Mouse (Mus musculus) hindbrain, embryonic 15.5 days (tissue): ENCODE results near the gene Wnt2b. TPM values are rescaled to one million over a fixed set of nuclear protein-coding genes. Genes with fewer than 3 reads are reported as not detected.

Experiments used
- ATAC-seq: fragments of 200-750 bp; cut with Nextera tagmentation; 2 replicates; pipeline ENCODE4 v1.8.0; 2017; ENCODE audit warnings: low read depth, moderate number of reproducible peaks, moderate TSS enrichment; ENCODE audit not compliant: low FRiP score
- H3K27ac ChIP-seq: fragments of 300-500 bp; sonication (generic); replicated peaks from 2 replicates; pipeline ENCODE4 v1.5.1; 2015; ENCODE audit warnings: mild to moderate bottlenecking, inconsistent platforms
- H3K27me3 ChIP-seq: fragments of 300-500 bp; sonication (generic); 2 replicates; pipeline ENCODE4 v1.6.1; 2015; ENCODE audit warnings: control low read depth, inconsistent platforms
- H3K36me3 ChIP-seq: fragments of 300-500 bp; sonication (generic); 2 replicates; pipeline ENCODE4 v1.6.1; 2015; ENCODE audit warnings: control low read depth, inconsistent platforms
- H3K4me1 ChIP-seq: fragments of 300-500 bp; sonication (generic); replicated peaks from 2 replicates; pipeline ENCODE4 v1.6.1; 2015; ENCODE audit warnings: control low read depth, inconsistent platforms
- H3K4me2 ChIP-seq: fragments of 300-500 bp; sonication (generic); 2 replicates; pipeline ENCODE4 v1.6.1; 2015; ENCODE audit warnings: moderate library complexity, mild to moderate bottlenecking, inconsistent platforms
- H3K4me3 ChIP-seq: fragments of 300-500 bp; sonication (generic); 2 replicates; pipeline ENCODE4 v1.5.1; 2015; ENCODE audit warnings: mild to moderate bottlenecking, inconsistent platforms
- H3K9ac ChIP-seq: fragments of 300-500 bp; sonication (generic); 2 replicates; pipeline ENCODE4 v1.6.1; 2015; ENCODE audit warnings: inconsistent platforms
- H3K9me3 ChIP-seq: fragments of 300-500 bp; sonication (generic); 2 replicates; pipeline ENCODE4 v1.6.1; 2016; ENCODE audit warnings: control low read depth, inconsistent platforms
- WGBS: fragments of 180-500 bp; shearing (Covaris S2); methylation state at CpG from one replicate; pipeline ENCODE4 v1.1.7; 2015; 5-methylcytosine and 5-hydroxymethylcytosine counted together
- polyA plus RNA-seq: library from polyadenylated mRNA; unstranded; fragments of >200 nt; fragmentation: Nextera tagmentation; extraction: Ambion mirVana; gene quantifications from 2 replicates; pipeline ENCODE4 v1.2.1, GENCODE M21; 2015

Gene Wnt2b
- polyA plus RNA-seq, 1 experiment from 2014 or later: 1.2 TPM

- Histone ChIP-seq H3K4me3 (peak overlapping the region; percentile 46; the same call in 1 of the 2 replicates), H3K4me1 (peaks cover 20% of the 10 kb centered on the region), H3K27ac (no peak overlapping the region), H3K4me2 (no peak overlapping the region; the same call in 1 of the 2 replicates), H3K36me3 (no peaks in the 10 kb centered on the region), H3K27me3 (peaks cover 54% of the 10 kb centered on the region), H3K9me3 (no peaks in the 10 kb centered on the region), H3K9ac (no peak overlapping the region)
- 11% methylated on average over 19 of the region's 19 CpGs for WGBS
- ATAC-seq: no peak
Observed at GRCm38 (mm10) chr3:104960026-104961000, 1.4 kb downstream of the Wnt2b start.

GRCm38 (mm10) chr3:104956131-104956581 lies 5.6 kb downstream of the Wnt2b start:
- Histone ChIP-seq H3K9me3 (no peaks in the 10 kb centered on the region), H3K4me2 (no peak overlapping the region), H3K4me3 (no peak overlapping the region), H3K36me3 (peaks cover 2% of the 10 kb centered on the region; the same call in 1 of the 2 replicates), H3K9ac (no peak overlapping the region), H3K27ac (no peak overlapping the region), H3K27me3 (peaks cover 26% of the 10 kb centered on the region), H3K4me1 (peaks cover 7% of the 10 kb centered on the region)
- ATAC-seq: no peak
- WGBS: 86% methylated on average over 6 of the region's 6 CpGs

- ATAC-seq: no peak
Observed at GRCm38 (mm10) chr3:104954551-104954950, 7.2 kb downstream of the Wnt2b start.

GRCm38 (mm10) chr3:104954137-104954536 lies 7.6 kb downstream of the Wnt2b start:
- no peak for ATAC-seq
- H3K4me2 ChIP-seq: no peak overlapping the region
- peaks cover 4% of the 10 kb centered on the region; the same call in 1 of the 2 replicates for H3K36me3 ChIP-seq
- no peak overlapping the region for H3K9ac ChIP-seq
- no peak overlapping the region for H3K27ac ChIP-seq
- peaks cover 12% of the 10 kb centered on the region for H3K27me3 ChIP-seq
- WGBS: 100% methylated on average over 3 of the region's 3 CpGs
- H3K9me3 ChIP-seq: no peaks in the 10 kb centered on the region
- H3K4me1 ChIP-seq: no peaks in the 10 kb centered on the region
- no peak overlapping the region for H3K4me3 ChIP-seq

More at GRCm38 (mm10) chr3:104954551-104954950, 7.2 kb downstream of the Wnt2b start:
- H3K4me2 ChIP-seq: no peak overlapping the region
- H3K36me3 ChIP-seq: peaks cover 4% of the 10 kb centered on the region; the same call in 1 of the 2 replicates
- H3K4me1 ChIP-seq: no peaks in the 10 kb centered on the region
- H3K4me3 ChIP-seq: no peak overlapping the region
- H3K9me3 ChIP-seq: no peaks in the 10 kb centered on the region
- 95% methylated on average over 15 of the region's 15 CpGs for WGBS
- no peak overlapping the region for H3K27ac ChIP-seq
- no peak overlapping the region for H3K9ac ChIP-seq
- peaks cover 14% of the 10 kb centered on the region for H3K27me3 ChIP-seq

- peaks cover 4% of the 10 kb centered on the region; the same call in 1 of the 2 replicates for H3K36me3 ChIP-seq
- H3K27me3 ChIP-seq: peaks cover 2% of the 10 kb centered on the region; the same call in 1 of the 2 replicates
- 94% methylated on average over 23 of the region's 23 CpGs for WGBS
- no peak overlapping the region for H3K27ac ChIP-seq
- H3K9me3 ChIP-seq: no peaks in the 10 kb centered on the region
- no peak overlapping the region for H3K4me3 ChIP-seq
- no peak overlapping the region for H3K9ac ChIP-seq
- H3K4me2 ChIP-seq: no peak overlapping the region
- no peaks in the 10 kb centered on the region for H3K4me1 ChIP-seq
- no peak for ATAC-seq
Observed at GRCm38 (mm10) chr3:104952891-104953670, 8.6 kb downstream of the Wnt2b start.

- Histone ChIP-seq H3K4me2 (no peak overlapping the region), H3K9ac (no peak overlapping the region), H3K4me3 (no peak overlapping the region), H3K4me1 (no peaks in the 10 kb centered on the region), H3K9me3 (no peaks in the 10 kb centered on the region), H3K36me3 (peaks cover 14% of the 10 kb centered on the region), H3K27me3 (no peaks in the 10 kb centered on the region), H3K27ac (no peak overlapping the region)
- 97% methylated on average over 12 of the region's 12 CpGs for WGBS
- ATAC-seq: no peak
Observed at GRCm38 (mm10) chr3:104950926-104951325, 10.8 kb downstream of the Wnt2b start.

- H3K4me1 ChIP-seq: peaks cover 9% of the 10 kb centered on the region; the same call in 1 of the 2 replicates
- 82% methylated on average over 9 of the region's 9 CpGs for WGBS
- H3K27ac ChIP-seq: no peak overlapping the region
- H3K27me3 ChIP-seq: no peaks in the 10 kb centered on the region
- H3K9me3 ChIP-seq: no peaks in the 10 kb centered on the region
- peaks cover 13% of the 10 kb centered on the region for H3K36me3 ChIP-seq
- no peak overlapping the region for H3K9ac ChIP-seq
- no peak overlapping the region for H3K4me3 ChIP-seq
- ATAC-seq: no peak
- no peak overlapping the region for H3K4me2 ChIP-seq
Observed at GRCm38 (mm10) chr3:104944894-104945293, 16.8 kb downstream of the Wnt2b start.

GRCm38 (mm10) chr3:104943333-104943732 lies 18.4 kb downstream of the Wnt2b start:
- no peaks in the 10 kb centered on the region for H3K27me3 ChIP-seq
- H3K4me2 ChIP-seq: no peak overlapping the region
- ATAC-seq: no peak
- no peak overlapping the region for H3K27ac ChIP-seq
- peaks cover 16% of the 10 kb centered on the region for H3K36me3 ChIP-seq
- H3K9me3 ChIP-seq: no peaks in the 10 kb centered on the region
- H3K4me3 ChIP-seq: no peak overlapping the region
- H3K4me1 ChIP-seq: peaks cover 9% of the 10 kb centered on the region; the same call in 1 of the 2 replicates
- H3K9ac ChIP-seq: no peak overlapping the region
- WGBS: 41% methylated on average over 8 of the region's 8 CpGs

- Histone ChIP-seq H3K9me3 (no peaks in the 10 kb centered on the region), H3K36me3 (peaks cover 16% of the 10 kb centered on the region), H3K4me1 (peaks cover 9% of the 10 kb centered on the region; the same call in 1 of the 2 replicates), H3K4me2 (no peak overlapping the region), H3K27ac (no peak overlapping the region), H3K9ac (no peak overlapping the region), H3K4me3 (no peak overlapping the region), H3K27me3 (no peaks in the 10 kb centered on the region)
- no peak for ATAC-seq
- WGBS: 67% methylated on average over 5 of the region's 5 CpGs
Observed at GRCm38 (mm10) chr3:104942682-104943081, 19.0 kb downstream of the Wnt2b start.

- 51% methylated on average over 6 of the region's 6 CpGs for WGBS
- H3K4me1 ChIP-seq: peaks cover 9% of the 10 kb centered on the region; the same call in 1 of the 2 replicates
- no peaks in the 10 kb centered on the region for H3K9me3 ChIP-seq
- no peak overlapping the region for H3K27ac ChIP-seq
- no peak overlapping the region for H3K4me3 ChIP-seq
- peaks cover 4% of the 10 kb centered on the region for H3K36me3 ChIP-seq
- H3K9ac ChIP-seq: no peak overlapping the region
- no peaks in the 10 kb centered on the region for H3K27me3 ChIP-seq
- H3K4me2 ChIP-seq: no peak overlapping the region
- ATAC-seq: no peak
Observed at GRCm38 (mm10) chr3:104940691-104941090, 21.0 kb downstream of the Wnt2b start.

- H3K4me1 ChIP-seq: peaks cover 6% of the 10 kb centered on the region; the same call in 1 of the 2 replicates
- WGBS: 56% methylated on average over 4 of the region's 4 CpGs
- H3K4me3 ChIP-seq: no peak overlapping the region
- H3K9me3 ChIP-seq: no peaks in the 10 kb centered on the region
- H3K27me3 ChIP-seq: no peaks in the 10 kb centered on the region
- H3K36me3 ChIP-seq: peaks cover 9% of the 10 kb centered on the region; the same call in 1 of the 2 replicates
- H3K9ac ChIP-seq: no peak overlapping the region
- no peak for ATAC-seq
- H3K4me2 ChIP-seq: no peak overlapping the region
- no peak overlapping the region for H3K27ac ChIP-seq
Observed at GRCm38 (mm10) chr3:104938327-104938726, 23.4 kb downstream of the Wnt2b start.
